Mouse (Mus musculus) kidney, adult 2 months (tissue): Measurements from ENCODE around the gene Baz2a.

Source experiments
- CTCF ChIP-seq: fragments of 200-500 bp; conservative IDR thresholded peaks from 2 replicates; pipeline ENCODE4 v1.5.1; 2011; ENCODE audit warnings: low read depth, mild to moderate bottlenecking, control low read depth, low read length, moderate library complexity, mixed read lengths; ENCODE audit not compliant: insufficient read depth, insufficient read length
- POLR2A ChIP-seq: fragments of 200-500 bp; IDR thresholded peaks from one replicate; pipeline ENCODE4 v1.6.1; 2011; ENCODE audit warnings: low read depth, low read length, control low read depth

GRCm38 (mm10) chr10:128135374-128135773, 44.0 kb downstream of the Baz2a start:
- no peak for TF ChIP-seq CTCF
- TF ChIP-seq POLR2A, result no peak
